Mouse (Mus musculus): ENCODE measurements around the gene Ms4a3.

Gene Ms4a3

GRCm38 (mm10) chr19:11640732-11641131 is at the start of gene Ms4a3:
Gene Ms4a3 (minus strand): TSS chr19:11640851.
- DNase-seq (ENCODE audit: low spot score in 2 of 2) = no peak

GRCm38 (mm10) chr19:11661562-11661961 is 20.9 kb upstream of the Ms4a3 start:
- DNase-seq (ENCODE audit: low spot score in 2 of 2) = no peak

- DNase-seq (ENCODE audit: low spot score in 2 of 2) = no peak
Observed at GRCm38 (mm10) chr19:11660459-11660858, 19.8 kb upstream of the Ms4a3 start, which contains the start of gene Oosp2. Gene Oosp2 (minus strand): TSS chr19:11660559.

GRCm38 (mm10) chr19:11659142-11659541 is 18.5 kb upstream of the Ms4a3 start:
- DNase-seq (ENCODE audit: low spot score in 2 of 2) = no peak

- DNase-seq (ENCODE audit: low spot score in 2 of 2) = no peak
Observed at GRCm38 (mm10) chr19:11649564-11649963, 8.9 kb upstream of the Ms4a3 start.

GRCm38 (mm10) chr19:11646166-11646565 is 5.5 kb upstream of the Ms4a3 start:
- no peak for DNase-seq (ENCODE audit: low spot score in 2 of 2)

GRCm38 (mm10) chr19:11639038-11639437 is 1.6 kb downstream of the Ms4a3 start:
- no peak for DNase-seq (ENCODE audit: low spot score in 2 of 2)

GRCm38 (mm10) chr19:11635572-11635971 is 5.1 kb downstream of the Ms4a3 start:
- no peak for DNase-seq (ENCODE audit: low spot score in 2 of 2)

GRCm38 (mm10) chr19:11634330-11634729 is 6.3 kb downstream of the Ms4a3 start:
- DNase-seq (ENCODE audit: low spot score in 2 of 2) = no peak

GRCm38 (mm10) chr19:11633732-11634131 is 6.9 kb downstream of the Ms4a3 start:
- no peak for DNase-seq (ENCODE audit: low spot score in 2 of 2)

- no peak for DNase-seq (ENCODE audit: low spot score in 2 of 2)
Observed at GRCm38 (mm10) chr19:11625231-11625630, 15.4 kb downstream of the Ms4a3 start.

GRCm38 (mm10) chr19:11624800-11625199 is 15.9 kb downstream of the Ms4a3 start:
- DNase-seq (ENCODE audit: low spot score in 2 of 2) = no peak

- DNase-seq (ENCODE audit: low spot score in 2 of 2) = no peak
Observed at GRCm38 (mm10) chr19:11623551-11623950, 17.1 kb downstream of the Ms4a3 start, which contains the start of gene Ms4a2. Gene Ms4a2 (minus strand): TSS chr19:11623719.

GRCm38 (mm10) chr19:11617983-11618382 is 22.7 kb downstream of the Ms4a3 start:
- DNase-seq (ENCODE audit: low spot score in 2 of 2) = no peak

- DNase-seq (ENCODE audit: low spot score in 2 of 2) = no peak
Observed at GRCm38 (mm10) chr19:11614805-11615204, 25.8 kb downstream of the Ms4a3 start.

GRCm38 (mm10) chr19:11613776-11614443 is 26.7 kb downstream of the Ms4a3 start:
- no peak for DNase-seq (ENCODE audit: low spot score in 2 of 2)

GRCm38 (mm10) chr19:11613084-11613483 is 27.6 kb downstream of the Ms4a3 start:
- DNase-seq (ENCODE audit: low spot score in 2 of 2) = no peak

- no peak for DNase-seq (ENCODE audit: low spot score in 2 of 2)
Observed at GRCm38 (mm10) chr19:11612293-11612692, 28.4 kb downstream of the Ms4a3 start.

GRCm38 (mm10) chr19:11611541-11611945 is 29.1 kb downstream of the Ms4a3 start:
- DNase-seq (ENCODE audit: low spot score in 2 of 2) = peak in 1 of 2 experiments; percentile 12

GRCm38 (mm10) chr19:11608172-11608571 is 32.5 kb downstream of the Ms4a3 start:
- no peak for DNase-seq (ENCODE audit: low spot score in 2 of 2)

GRCm38 (mm10) chr19:11604603-11605002 is 36.0 kb downstream of the Ms4a3 start, which contains the start of gene Ms4a6d:
Gene Ms4a6d (minus strand): TSS chr19:11604849.
- DNase-seq (ENCODE audit: low spot score in 2 of 2) = no peak

- peak in 1 of 2 experiments; percentile 14 for DNase-seq (ENCODE audit: low spot score in 2 of 2)
Observed at GRCm38 (mm10) chr19:11602026-11602425, 38.6 kb downstream of the Ms4a3 start.

GRCm38 (mm10) chr19:11601349-11601748 is 39.3 kb downstream of the Ms4a3 start:
- no peak for DNase-seq (ENCODE audit: low spot score in 2 of 2)

All from frontal cortex, postnatal 10 days (tissue).